Mouse (Mus musculus): ENCODE measurements around the gene Mbd3. TPM values are rescaled to one million over a fixed set of nuclear protein-coding genes. Genes with fewer than 3 reads are reported as not detected.
A peak's percentile ranks its signal among the peaks of the same experiment; 100 is the strongest.

Mbd3 gene
- polyA plus RNA-seq, 1 experiment: 110 TPM

- peaks cover 18% of the 10 kb centered on the region for H3K36me3 ChIP-seq (ENCODE audit: control insufficient read depth, insufficient read depth, low read length)
- TF ChIP-seq POLR2A (IDR thresholded peaks at IDR 0.05; ENCODE audit: low read depth, low read length) (no peak), CTCF (IDR thresholded peaks at IDR 0.05; ENCODE audit: extremely low read depth, insufficient read depth, insufficient read length, insufficient replicate concordance) (no peak)
- H3K4me3 ChIP-seq (ENCODE audit: extremely low read depth, insufficient read depth, insufficient read length): no peak overlapping the region
- WGBS: 41% methylated on average over 2 of the region's 2 CpGs
- H3K27ac ChIP-seq (ENCODE audit: insufficient read depth, low read length): no peak overlapping the region
- H3K4me1 ChIP-seq (ENCODE audit: control insufficient read depth, insufficient read depth, insufficient read length): peaks cover 26% of the 10 kb centered on the region
- H3K27me3 ChIP-seq (ENCODE audit: control insufficient read depth, insufficient read depth, low read length): peaks cover 8% of the 10 kb centered on the region
- no peak for DNase-seq (ENCODE audit: low read depth in 1 of 2, low spot score in 2 of 2)
These were observed 10.6 kb downstream of the Mbd3 start for GRCm38 (mm10) chr10:80388731-80389130.

- peak; percentile 54 to 86 for DNase-seq (ENCODE audit: low read depth in 1 of 2, low spot score in 2 of 2)
- Histone ChIP-seq H3K36me3 (ENCODE audit: control insufficient read depth, insufficient read depth, low read length) (peaks cover 6% of the 10 kb centered on the region), H3K4me1 (ENCODE audit: control insufficient read depth, insufficient read depth, insufficient read length) (peaks cover 26% of the 10 kb centered on the region), H3K4me3 (ENCODE audit: extremely low read depth, insufficient read depth, insufficient read length) (peak within 1 kb of the TSS; percentile 78), H3K27ac (ENCODE audit: insufficient read depth, low read length) (no peak within 1 kb of the TSS), H3K27me3 (ENCODE audit: control insufficient read depth, insufficient read depth, low read length) (peaks cover 8% of the 10 kb centered on the region)
- TF ChIP-seq CTCF (IDR thresholded peaks at IDR 0.05; ENCODE audit: extremely low read depth, insufficient read depth, insufficient read length, insufficient replicate concordance): no peak
- peak; percentile 45 for TF ChIP-seq POLR2A (IDR thresholded peaks at IDR 0.05; ENCODE audit: low read depth, low read length)
- WGBS: 9% methylated on average over 34 of the region's 61 CpGs
These were observed 11.8 kb downstream of the Mbd3 start, which contains the start of gene Mex3d for GRCm38 (mm10) chr10:80387522-80387959. Gene Mex3d (minus strand): TSS chr10:80387659.

- Histone ChIP-seq H3K27me3 (ENCODE audit: control insufficient read depth, insufficient read depth, low read length) (peaks cover 8% of the 10 kb centered on the region), H3K36me3 (ENCODE audit: control insufficient read depth, insufficient read depth, low read length) (peaks cover 4% of the 10 kb centered on the region), H3K4me1 (ENCODE audit: control insufficient read depth, insufficient read depth, insufficient read length) (peaks cover 26% of the 10 kb centered on the region), H3K4me3 (ENCODE audit: extremely low read depth, insufficient read depth, insufficient read length) (peak overlapping the region; percentile 63), H3K27ac (ENCODE audit: insufficient read depth, low read length) (no peak overlapping the region)
- TF ChIP-seq POLR2A (IDR thresholded peaks at IDR 0.05; ENCODE audit: low read depth, low read length) (no peak), CTCF (IDR thresholded peaks at IDR 0.05; ENCODE audit: extremely low read depth, insufficient read depth, insufficient read length, insufficient replicate concordance) (no peak)
- 3% methylated on average over 84 of the region's 94 CpGs for WGBS
- DNase-seq (ENCODE audit: low read depth in 1 of 2, low spot score in 2 of 2): no peak
These were observed 12.4 kb downstream of the Mbd3 start for GRCm38 (mm10) chr10:80386735-80387471.

GRCm38 (mm10) chr10:80385811-80386734, 13.3 kb downstream of the Mbd3 start:
- 38% methylated on average over 34 of the region's 34 CpGs for WGBS
- Histone ChIP-seq H3K27me3 (ENCODE audit: control insufficient read depth, insufficient read depth, low read length) (peaks cover 8% of the 10 kb centered on the region), H3K27ac (ENCODE audit: insufficient read depth, low read length) (no peak overlapping the region), H3K4me3 (ENCODE audit: extremely low read depth, insufficient read depth, insufficient read length) (peak overlapping the region; percentile 63), H3K36me3 (ENCODE audit: control insufficient read depth, insufficient read depth, low read length) (peaks cover 12% of the 10 kb centered on the region), H3K4me1 (ENCODE audit: control insufficient read depth, insufficient read depth, insufficient read length) (peaks cover 26% of the 10 kb centered on the region)
- TF ChIP-seq CTCF (IDR thresholded peaks at IDR 0.05; ENCODE audit: extremely low read depth, insufficient read depth, insufficient read length, insufficient replicate concordance): no peak
- TF ChIP-seq POLR2A (IDR thresholded peaks at IDR 0.05; ENCODE audit: low read depth, low read length): no peak
- no peak for DNase-seq (ENCODE audit: low read depth in 1 of 2, low spot score in 2 of 2)

GRCm38 (mm10) chr10:80385310-80385709, 14.0 kb downstream of the Mbd3 start:
- Histone ChIP-seq H3K4me1 (ENCODE audit: control insufficient read depth, insufficient read depth, insufficient read length) (peaks cover 26% of the 10 kb centered on the region), H3K27ac (ENCODE audit: insufficient read depth, low read length) (no peak overlapping the region), H3K4me3 (ENCODE audit: extremely low read depth, insufficient read depth, insufficient read length) (no peak overlapping the region), H3K36me3 (ENCODE audit: control insufficient read depth, insufficient read depth, low read length) (peaks cover 13% of the 10 kb centered on the region), H3K27me3 (ENCODE audit: control insufficient read depth, insufficient read depth, low read length) (peaks cover 8% of the 10 kb centered on the region)
- TF ChIP-seq POLR2A (IDR thresholded peaks at IDR 0.05; ENCODE audit: low read depth, low read length) (no peak), CTCF (IDR thresholded peaks at IDR 0.05; ENCODE audit: extremely low read depth, insufficient read depth, insufficient read length, insufficient replicate concordance) (no peak)
- DNase-seq (ENCODE audit: low read depth in 1 of 2, low spot score in 2 of 2): no peak
- 81% methylated on average over 7 of the region's 7 CpGs for WGBS

- WGBS: 76% methylated on average over 7 of the region's 7 CpGs
- Histone ChIP-seq H3K4me3 (ENCODE audit: extremely low read depth, insufficient read depth, insufficient read length) (no peak overlapping the region), H3K27ac (ENCODE audit: insufficient read depth, low read length) (no peak overlapping the region), H3K27me3 (ENCODE audit: control insufficient read depth, insufficient read depth, low read length) (peaks cover 8% of the 10 kb centered on the region), H3K36me3 (ENCODE audit: control insufficient read depth, insufficient read depth, low read length) (peaks cover 13% of the 10 kb centered on the region), H3K4me1 (ENCODE audit: control insufficient read depth, insufficient read depth, insufficient read length) (peaks cover 26% of the 10 kb centered on the region)
- no peak for DNase-seq (ENCODE audit: low read depth in 1 of 2, low spot score in 2 of 2)
- no peak for TF ChIP-seq CTCF (IDR thresholded peaks at IDR 0.05; ENCODE audit: extremely low read depth, insufficient read depth, insufficient read length, insufficient replicate concordance)
- TF ChIP-seq POLR2A (IDR thresholded peaks at IDR 0.05; ENCODE audit: low read depth, low read length): no peak
These were observed 14.6 kb downstream of the Mbd3 start for GRCm38 (mm10) chr10:80384709-80385108.

All from spleen, adult 2 months (tissue).